Mouse (Mus musculus) testis, adult 2 months (tissue): Measurements from ENCODE around the gene Zfp467. TPM values are rescaled to one million over a fixed set of nuclear protein-coding genes. Genes with fewer than 3 reads are reported as not detected.
A peak's percentile ranks its signal among the peaks of the same experiment; 100 is the strongest.

ENCODE experiments used
- H3K27ac ChIP-seq: fragments of 200-500 bp; 2 replicates; pipeline ENCODE4 v1.5.1; 2012; ENCODE audit warnings: low read depth, low read length; ENCODE audit not compliant: control insufficient read depth, insufficient read depth
- H3K27me3 ChIP-seq: fragments of 200-500 bp; 2 replicates; pipeline ENCODE4 v1.6.1; 2012; ENCODE audit warnings: mild to moderate bottlenecking, low read length, moderate library complexity; ENCODE audit not compliant: control insufficient read depth, insufficient read depth
- H3K36me3 ChIP-seq: fragments of 200-500 bp; 2 replicates; pipeline ENCODE4 v1.6.1; 2012; ENCODE audit warnings: mild to moderate bottlenecking, low read length; ENCODE audit not compliant: control insufficient read depth, insufficient read depth
- H3K4me1 ChIP-seq: fragments of 200-500 bp; 2 replicates; pipeline ENCODE4 v1.6.1; 2012; ENCODE audit warnings: low read length; ENCODE audit not compliant: control insufficient read depth, insufficient read depth
- H3K4me3 ChIP-seq: fragments of 200-500 bp; 2 replicates; pipeline ENCODE4 v1.5.1; 2012; ENCODE audit warnings: low read depth, mild to moderate bottlenecking, low read length, moderate library complexity, mixed read lengths; ENCODE audit not compliant: control insufficient read depth
- CTCF ChIP-seq: fragments of 200-500 bp; IDR thresholded peaks from 2 replicates; pipeline ENCODE4 v1.5.1; 2012; ENCODE audit warnings: low read depth, mild to moderate bottlenecking, inconsistent platforms, low read length, moderate library complexity; ENCODE audit not compliant: control insufficient read depth, insufficient read depth, insufficient replicate concordance
- POLR2A ChIP-seq: fragments of 200-500 bp; IDR thresholded peaks from 2 replicates; pipeline ENCODE4 v1.6.1; 2012; ENCODE audit warnings: low read depth, mild to moderate bottlenecking, inconsistent platforms, low read length, moderate library complexity; ENCODE audit not compliant: control insufficient read depth
- polyA plus RNA-seq: library from polyadenylated mRNA; depleted of rRNA; stranded (reverse); fragments of >200 nt; gene quantifications from 2 replicates; pipeline ENCODE4 v1.2.3, GENCODE M21; 2012

The Zfp467 gene
- polyA plus RNA-seq, 1 experiment: 1.4 TPM

GRCm38 (mm10) chr6:48447929-48448328 lies 2.3 kb upstream of the Zfp467 start, which contains the start of gene Sspo:
Gene Sspo, plus strand, starts transcription at chr6:48448229.
- Histone ChIP-seq H3K27ac (no peak within 1 kb of the TSS), H3K4me1 (peaks cover 12% of the 10 kb centered on the region), H3K27me3 (no peaks in the 10 kb centered on the region; the same call in 1 of the 2 replicates), H3K36me3 (no peaks in the 10 kb centered on the region), H3K4me3 (no peak within 1 kb of the TSS)
- TF ChIP-seq CTCF (no peak), POLR2A (no peak)

GRCm38 (mm10) chr6:48446896-48447295 lies 1.3 kb upstream of the Zfp467 start:
- H3K27me3 ChIP-seq: no peaks in the 10 kb centered on the region; the same call in 1 of the 2 replicates
- no peaks in the 10 kb centered on the region for H3K36me3 ChIP-seq
- TF ChIP-seq POLR2A (no peak), CTCF (no peak)
- H3K27ac ChIP-seq: no peak overlapping the region
- H3K4me3 ChIP-seq: no peak overlapping the region
- peaks cover 12% of the 10 kb centered on the region for H3K4me1 ChIP-seq

DNA sequence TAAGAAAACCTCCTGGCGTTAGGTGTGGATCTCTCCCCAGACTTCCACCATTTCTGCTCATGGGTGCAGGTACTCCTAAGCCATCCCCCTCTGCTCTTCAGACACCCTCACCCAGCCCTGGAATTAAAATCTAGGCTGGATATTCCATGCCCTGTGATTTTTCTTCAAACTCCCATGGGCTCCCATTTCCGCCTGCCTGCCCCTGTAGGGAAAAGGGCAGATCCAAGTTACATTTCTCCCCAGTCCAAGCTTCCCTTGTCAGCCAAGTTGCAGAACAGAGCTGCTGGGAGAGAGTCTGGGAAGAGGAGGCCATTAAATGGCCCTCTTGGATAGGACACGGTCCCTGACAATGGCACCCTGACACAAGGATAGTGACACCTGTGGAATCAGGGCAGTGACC lies 631 bp upstream of the Zfp467 start:
- H3K27ac ChIP-seq: no peak overlapping the region
- no peak for TF ChIP-seq POLR2A
- peaks cover 12% of the 10 kb centered on the region for H3K4me1 ChIP-seq
- H3K4me3 ChIP-seq: no peak overlapping the region
- H3K36me3 ChIP-seq: no peaks in the 10 kb centered on the region
- H3K27me3 ChIP-seq: no peaks in the 10 kb centered on the region; the same call in 1 of the 2 replicates

- no peak for TF ChIP-seq CTCF
- TF ChIP-seq POLR2A: no peak
These were observed 1.1 kb downstream of the Zfp467 start for GRCm38 (mm10) chr6:48444310-48445180.

DNA sequence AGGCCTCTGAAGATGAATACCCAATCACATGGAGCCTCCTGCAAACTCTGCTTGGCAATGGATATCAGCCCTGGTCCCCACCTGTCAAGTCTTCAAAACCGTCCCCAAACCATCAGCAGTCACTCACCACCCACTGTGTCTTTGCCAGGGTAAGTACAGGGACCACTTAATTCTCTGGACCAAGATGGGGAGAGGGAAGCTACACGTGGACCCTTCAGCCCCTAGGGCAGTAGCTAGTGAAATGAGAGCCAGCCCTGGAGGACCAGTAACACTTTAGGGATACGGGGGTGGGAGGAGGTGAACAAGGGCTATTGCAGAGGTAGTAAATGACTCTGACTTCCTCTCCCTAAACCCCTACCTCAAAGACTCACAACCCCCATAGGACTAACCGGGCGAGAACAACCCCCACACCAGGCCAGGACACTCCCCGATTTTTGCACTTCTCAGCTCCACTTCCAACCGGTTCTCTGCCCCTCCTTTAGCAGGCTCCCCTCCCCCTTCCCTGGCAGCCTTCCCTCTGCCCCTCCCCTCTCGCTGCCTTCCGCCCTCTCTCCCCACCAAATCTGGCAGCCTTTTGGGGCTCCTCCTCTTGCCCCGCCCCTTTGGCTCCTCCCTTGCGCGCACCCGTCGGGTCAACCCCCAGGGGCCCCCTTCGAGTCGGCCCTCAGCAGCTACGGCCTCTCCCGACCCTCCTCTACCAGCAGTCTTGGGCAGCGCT lies 1.9 kb downstream of the Zfp467 start:
- Histone ChIP-seq H3K4me3 (peak overlapping the region; percentile 27), H3K4me1 (peaks cover 12% of the 10 kb centered on the region), H3K27me3 (no peaks in the 10 kb centered on the region; the same call in 1 of the 2 replicates), H3K36me3 (no peaks in the 10 kb centered on the region), H3K27ac (peak overlapping the region; percentile 39; the same call in 1 of the 2 replicates)
- TF ChIP-seq CTCF (no peak), POLR2A (0 out of 2 replicates have a peak, but pooled peaks have one; percentile 26)

More at GRCm38 (mm10) chr6:48444310-48445180, 1.1 kb downstream of the Zfp467 start:
- Histone ChIP-seq H3K36me3 (no peaks in the 10 kb centered on the region), H3K4me3 (peak overlapping the region; percentile 57), H3K27me3 (no peaks in the 10 kb centered on the region; the same call in 1 of the 2 replicates), H3K4me1 (peaks cover 12% of the 10 kb centered on the region), H3K27ac (no peak overlapping the region)

GRCm38 (mm10) chr6:48440306-48441014 lies 5.2 kb downstream of the Zfp467 start:
- Histone ChIP-seq H3K36me3 (no peaks in the 10 kb centered on the region), H3K27me3 (no peaks in the 10 kb centered on the region; the same call in 1 of the 2 replicates), H3K4me3 (peak overlapping the region; percentile 53), H3K4me1 (peaks cover 11% of the 10 kb centered on the region), H3K27ac (no peak overlapping the region)
- TF ChIP-seq CTCF: no peak
- no peak for TF ChIP-seq POLR2A

DNA sequence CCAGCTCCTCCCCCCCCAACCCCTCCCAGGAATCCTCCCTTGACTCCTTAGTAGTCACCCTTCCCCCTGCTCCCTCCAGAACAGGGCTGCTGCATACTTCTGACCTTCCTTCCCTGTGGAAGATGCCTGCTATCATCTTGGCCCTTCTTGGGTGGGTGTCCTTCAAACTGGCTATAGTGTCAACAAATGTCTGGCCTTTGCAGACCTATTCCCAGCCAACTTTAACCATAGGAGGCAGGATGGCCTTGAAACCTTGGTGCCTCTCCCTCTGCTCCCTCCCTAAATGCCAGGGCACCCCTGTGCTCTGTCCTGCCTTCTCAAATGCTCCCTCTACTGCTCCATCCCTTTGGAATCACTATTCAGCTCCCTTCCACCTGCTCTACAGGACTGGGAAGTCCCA lies 6.0 kb downstream of the Zfp467 start:
- H3K4me1 ChIP-seq: peaks cover 11% of the 10 kb centered on the region
- H3K27ac ChIP-seq: no peak overlapping the region
- H3K36me3 ChIP-seq: no peaks in the 10 kb centered on the region
- no peak overlapping the region for H3K4me3 ChIP-seq
- H3K27me3 ChIP-seq: no peaks in the 10 kb centered on the region; the same call in 1 of the 2 replicates
- TF ChIP-seq POLR2A (no peak), CTCF (no peak)
